Mouse (Mus musculus) activated CD4-positive, CD25-positive, alpha-beta regulatory T cell (primary cell): ENCODE measurements around the gene Pilrb2. TPM values are rescaled to one million over a fixed set of nuclear protein-coding genes. Genes with fewer than 3 reads are reported as not detected.

Source experiments
- polyA plus RNA-seq, 2 experiments: library from polyadenylated mRNA; unstranded; fragments of 100-300 nt; shearing (Covaris generic); gene quantifications; one replicate each; pipeline ENCODE4 v1.2.1; 2017

The Pilrb2 gene
- polyA plus RNA-seq: 1 to 10 TPM in 1 of 2 experiments, under 1 TPM in 1; 0.44 to 1.6 TPM

GRCm38 (mm10) chr5:137871644-137872380 is at the start of gene Pilrb2:
TSS of gene Pilrb2 (minus strand) at chr5:137871815.

GRCm38 (mm10) chr5:137857960-137858710 is 13.5 kb downstream of the Pilrb2 start, which contains the start of gene Pilrb1:
TSS of gene Pilrb1 (minus strand) at chr5:137858106.

DNA sequence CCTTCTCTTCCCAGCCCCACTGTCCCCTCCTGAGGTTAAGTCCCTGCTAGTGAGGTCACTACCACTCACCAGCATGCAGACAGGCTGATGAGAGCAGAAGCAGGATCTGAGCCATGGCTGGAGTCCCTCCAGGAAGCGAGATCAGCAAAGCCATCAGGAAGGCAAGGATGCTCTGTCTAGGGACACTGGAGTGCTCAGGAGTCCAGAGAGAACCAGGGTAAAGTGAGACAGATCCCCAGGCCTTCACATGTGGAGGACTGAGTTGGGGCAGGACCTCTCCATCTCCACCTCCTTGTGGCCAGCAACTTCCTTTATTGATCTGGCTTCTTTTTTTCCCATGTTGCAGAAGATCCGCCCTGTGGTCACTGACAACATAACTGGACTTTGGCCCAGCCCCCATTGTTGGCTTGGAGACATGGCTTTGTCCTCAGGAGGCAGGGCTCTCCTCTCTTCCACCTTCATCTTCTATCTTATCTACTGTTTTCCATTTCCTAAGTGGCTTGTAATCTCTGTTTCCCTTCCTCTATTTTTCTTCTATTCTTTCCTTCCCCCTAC is 35.6 kb downstream of the Pilrb2 start, which contains the start of gene Pilra:
TSS of gene Pilra (minus strand) at position 316 of the 555 bp plus-strand sequence.

Other genes starting within 250 kb of the Pilrb2 start
- gene Fbxo24, start 242.8 kb downstream of the Pilrb2 start, polyA plus RNA-seq: under 1 TPM; 0.42 to 0.76 TPM
- 100 to 1,000 TPM; 199 to 234 TPM for gene Lrch4, start 242.7 kb downstream of the Pilrb2 start, polyA plus RNA-seq
- gene Gm20605, start 242.6 kb downstream of the Pilrb2 start, polyA plus RNA-seq: 10 to 100 TPM; 51.3 to 58.0 TPM
- gene Sap25, start 230.5 kb downstream of the Pilrb2 start, polyA plus RNA-seq: 10 to 100 TPM; 87.4 to 94.1 TPM
- gene Irs3, start 226.1 kb downstream of the Pilrb2 start, polyA plus RNA-seq: not detected
- gene Agfg2, start 187.1 kb downstream of the Pilrb2 start, polyA plus RNA-seq: 10 to 100 TPM; 18.7 to 27.2 TPM
- under 1 TPM; 0.80 to 0.97 TPM for gene Nyap1, start 130.2 kb downstream of the Pilrb2 start, polyA plus RNA-seq
- 100 to 1,000 TPM; 347 to 409 TPM for gene Tsc22d4, start 126.1 kb downstream of the Pilrb2 start, polyA plus RNA-seq
- gene Ppp1r35, start 93.0 kb downstream of the Pilrb2 start, polyA plus RNA-seq: 100 to 1,000 TPM; 105 to 113 TPM
- 10 to 100 TPM; 32.6 to 35.7 TPM for gene Mepce, start 84.2 kb downstream of the Pilrb2 start, polyA plus RNA-seq
- gene Zcwpw1, start 84.0 kb downstream of the Pilrb2 start, polyA plus RNA-seq: 10 to 100 TPM in 1 of 2 experiments, 1 to 10 TPM in 1; 6.7 to 12.5 TPM
- gene Pilra, start 35.5 kb downstream of the Pilrb2 start, polyA plus RNA-seq: 1 to 10 TPM in 1 of 2 experiments, under 1 TPM in 1; 0.70 to 1.2 TPM
- gene Pilrb1, start 13.7 kb downstream of the Pilrb2 start, polyA plus RNA-seq: 1 to 10 TPM in 1 of 2 experiments, under 1 TPM in 1; 0.58 to 1.5 TPM
- gene Cyp3a13, start 49.8 kb upstream of the Pilrb2 start, polyA plus RNA-seq: under 1 TPM in 1 of 2 experiments, not detected in 1; 0.11 TPM
- under 1 TPM in 1 of 2 experiments, not detected in 1; 0.06 TPM for gene Gjc3, start 91.3 kb upstream of the Pilrb2 start, polyA plus RNA-seq
- gene Azgp1, start 109.7 kb upstream of the Pilrb2 start, polyA plus RNA-seq: not detected
- under 1 TPM in 1 of 2 experiments, not detected in 1; 0.10 TPM for gene Smok3a, start 149.4 kb upstream of the Pilrb2 start, polyA plus RNA-seq
- under 1 TPM in 1 of 2 experiments, not detected in 1; 0.50 TPM for gene Smok3b, start 149.6 kb upstream of the Pilrb2 start, polyA plus RNA-seq
- under 1 TPM in 1 of 2 experiments, not detected in 1; 0.20 TPM for gene Smok3c, start 181.4 kb upstream of the Pilrb2 start, polyA plus RNA-seq
- 10 to 100 TPM; 13.7 to 15.0 TPM for gene Zkscan1, start 213.3 kb upstream of the Pilrb2 start, polyA plus RNA-seq
- gene Zscan21, start 245.1 kb upstream of the Pilrb2 start, polyA plus RNA-seq: 10 to 100 TPM; 25.9 to 26.6 TPM